Mouse (Mus musculus) granulocyte monocyte progenitor cell, adult 5-6 weeks (primary cell): ENCODE results near the gene Anapc13. TPM values are rescaled to one million over a fixed set of nuclear protein-coding genes. Genes with fewer than 3 reads are reported as not detected.

Source experiments
- ATAC-seq: replicated peaks from 2 replicates; pipeline ENCODE4 v1.8.0; 2016; ENCODE audit warnings: mild to moderate bottlenecking, moderate TSS enrichment, inconsistent platforms; ENCODE audit not compliant: poor library complexity, severe bottlenecking
- total RNA-seq, 2 experiments: library from RNA; stranded (forward) in 1 of 2; stranded (reverse) in 1 of 2; fragments of 200-712, 200-1000 nt in 1 of 2; fragments of >200 nt in 1 of 2; fragmentation: Nextera tagmentation in 1 of 2; gene quantifications; 2 replicates each; pipeline ENCODE4 v1.2.3; 2014 to 2017

Anapc13 gene
- total RNA-seq, 2 experiments from 2014 or later, result 120 to 222 TPM

DNA sequence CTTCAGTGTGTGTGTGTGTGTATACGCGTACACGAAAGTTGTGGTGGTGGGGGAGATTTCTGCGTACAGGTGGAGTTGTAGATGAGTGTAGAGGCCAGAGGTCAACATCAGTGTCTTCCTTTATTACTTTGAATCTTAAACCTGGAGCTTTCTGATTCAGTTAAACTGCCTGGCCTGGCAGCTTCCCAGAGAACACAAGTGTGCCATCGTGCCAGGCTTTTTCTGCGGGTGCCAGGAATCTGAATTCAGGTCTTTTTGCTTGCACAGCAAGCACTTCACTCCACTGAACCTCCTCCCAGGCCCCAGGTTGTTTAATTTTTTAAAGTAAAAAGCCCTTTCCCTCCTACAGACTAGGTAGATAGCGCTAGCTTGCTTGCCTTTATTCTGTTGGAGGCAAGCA, 1.3 kb downstream of the Anapc13 start:
- no peak for ATAC-seq

DNA sequence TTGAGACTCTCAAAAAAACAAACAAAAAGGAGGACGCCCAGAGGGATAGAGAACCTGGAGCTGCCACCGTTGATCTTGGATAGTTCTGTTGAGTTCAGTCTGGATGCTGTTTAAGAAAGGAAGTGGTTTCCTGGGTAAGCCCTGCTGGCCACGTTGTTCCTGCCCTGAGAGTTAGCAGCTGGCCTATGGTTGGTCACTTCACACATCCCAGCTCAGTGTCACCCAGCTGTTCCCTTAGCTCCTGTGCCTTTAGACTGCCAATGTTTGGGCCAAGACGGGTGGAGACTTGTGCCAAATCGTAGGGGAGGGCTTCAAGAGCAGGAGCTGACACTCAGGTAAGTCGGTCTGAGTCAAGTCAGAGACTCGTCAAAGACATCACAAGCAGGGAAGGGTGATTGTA, 3.0 kb downstream of the Anapc13 start:
- no peak for ATAC-seq

- ATAC-seq, result no peak
Observed at GRCm38 (mm10) chr9:102631589-102632147, 5.6 kb downstream of the Anapc13 start.

DNA sequence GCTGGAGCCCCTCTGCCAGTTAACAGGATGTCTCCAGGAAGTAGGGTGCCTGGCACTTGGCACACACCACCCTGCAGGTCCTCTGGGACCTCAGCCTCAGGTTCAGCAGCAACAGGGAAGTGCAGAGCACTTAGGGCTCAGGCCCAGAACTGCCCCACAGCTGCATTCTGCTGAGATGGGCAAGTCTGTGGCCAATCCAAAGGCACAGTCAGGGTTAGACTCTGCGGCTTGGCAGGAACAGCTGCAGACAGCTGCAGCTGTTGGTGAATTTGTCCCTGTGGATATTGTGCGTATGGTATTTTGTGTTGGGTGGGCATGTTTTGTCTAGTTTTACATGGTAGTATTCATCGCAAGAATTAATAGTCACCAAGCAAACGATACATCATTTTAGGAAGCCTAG, 6.1 kb downstream of the Anapc13 start:
- no peak for ATAC-seq

DNA sequence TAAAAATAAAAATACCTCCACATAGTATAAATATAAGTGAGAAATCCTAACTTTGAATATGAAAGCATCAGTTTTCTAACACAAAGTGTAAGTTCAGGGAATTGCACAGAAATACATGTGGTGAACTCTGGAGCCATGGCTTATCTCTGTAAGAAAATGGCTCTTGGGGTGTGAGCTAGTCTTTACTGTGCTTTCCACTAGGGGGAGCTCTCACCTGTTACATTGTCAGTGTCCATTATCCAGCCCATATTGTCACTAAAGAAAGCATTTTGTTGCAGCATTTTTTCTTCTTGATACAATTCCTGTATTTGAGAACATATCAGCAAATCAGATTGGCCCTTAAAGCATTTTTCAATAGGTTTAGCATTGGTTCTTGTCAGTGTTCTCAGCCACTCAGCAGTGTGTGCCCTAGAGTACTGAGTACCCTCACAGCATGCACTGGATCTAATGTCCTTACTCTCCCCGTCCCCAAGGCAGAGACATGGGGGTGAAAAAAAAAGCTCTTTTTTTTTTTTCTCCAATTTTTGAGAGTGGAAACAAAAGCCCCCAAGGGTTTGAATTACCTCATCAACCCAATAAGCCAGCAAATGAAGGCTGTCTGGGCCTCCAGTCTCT, 6.9 kb downstream of the Anapc13 start:
- ATAC-seq, result peak; percentile 77

GRCm38 (mm10) chr9:102634453-102634852, 8.4 kb downstream of the Anapc13 start:
- no peak for ATAC-seq

DNA sequence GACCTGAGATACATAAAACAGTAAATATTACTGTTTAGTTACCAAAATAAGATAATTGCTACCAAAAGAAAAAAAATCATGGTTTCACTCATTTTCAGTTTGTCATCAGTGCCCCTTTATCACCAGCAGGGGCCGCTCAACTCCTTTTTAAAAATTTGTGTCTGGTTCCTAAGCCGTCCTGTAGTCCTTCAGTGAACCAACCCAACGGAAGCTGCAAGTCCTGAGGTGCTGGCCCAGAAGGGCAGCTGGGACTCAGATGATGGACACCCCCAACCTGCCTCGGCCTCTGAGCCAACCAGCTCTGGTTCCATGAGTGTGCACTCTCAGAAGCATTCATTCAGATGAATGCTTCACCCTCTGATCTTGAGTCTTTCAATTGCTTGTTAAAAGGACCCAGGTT, 10.5 kb downstream of the Anapc13 start:
- ATAC-seq, result peak; percentile 83

GRCm38 (mm10) chr9:102637115-102637514, 11.0 kb downstream of the Anapc13 start:
- ATAC-seq, result no peak

DNA sequence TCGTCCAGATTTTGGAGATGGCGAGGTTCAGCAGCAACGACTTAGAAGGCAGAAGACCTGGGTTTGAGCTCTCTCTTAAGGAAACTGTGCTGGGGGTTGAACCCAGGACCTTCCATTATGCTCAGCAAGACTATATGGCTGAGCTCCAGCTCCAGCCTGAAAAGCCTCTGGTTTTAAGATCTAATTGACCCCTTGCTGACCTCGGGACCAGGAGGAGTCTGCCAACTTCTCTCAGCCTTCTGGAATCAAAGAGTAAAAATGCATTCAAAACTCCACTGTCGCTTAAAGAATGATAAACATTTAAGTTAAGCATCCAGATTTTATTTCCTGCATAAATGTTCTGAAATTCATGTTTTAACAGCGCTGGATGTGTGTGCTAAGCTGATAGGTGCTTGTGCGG, 12.9 kb downstream of the Anapc13 start:
- no peak for ATAC-seq

GRCm38 (mm10) chr9:102639510-102639909, 13.4 kb downstream of the Anapc13 start:
- no peak for ATAC-seq

DNA sequence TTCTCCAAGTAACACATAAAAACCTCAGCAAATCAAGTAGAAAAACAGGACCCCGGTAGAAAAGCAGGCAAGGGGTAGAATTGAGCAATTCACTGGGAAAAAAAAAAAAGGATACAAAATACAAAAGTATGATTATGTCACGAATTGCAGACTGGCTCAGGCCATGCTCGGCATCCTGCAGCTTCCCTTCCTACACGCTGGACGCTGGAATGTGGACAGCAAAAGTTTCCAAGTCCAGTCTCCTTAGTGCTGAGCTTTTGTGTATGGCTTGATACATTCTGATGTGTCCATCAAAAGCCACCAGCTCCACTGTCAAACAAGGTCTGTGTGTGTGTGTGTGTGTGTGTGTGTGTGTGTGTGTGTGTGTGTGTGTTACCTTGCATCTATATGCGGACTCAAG, 15.4 kb downstream of the Anapc13 start:
- no peak for ATAC-seq

DNA sequence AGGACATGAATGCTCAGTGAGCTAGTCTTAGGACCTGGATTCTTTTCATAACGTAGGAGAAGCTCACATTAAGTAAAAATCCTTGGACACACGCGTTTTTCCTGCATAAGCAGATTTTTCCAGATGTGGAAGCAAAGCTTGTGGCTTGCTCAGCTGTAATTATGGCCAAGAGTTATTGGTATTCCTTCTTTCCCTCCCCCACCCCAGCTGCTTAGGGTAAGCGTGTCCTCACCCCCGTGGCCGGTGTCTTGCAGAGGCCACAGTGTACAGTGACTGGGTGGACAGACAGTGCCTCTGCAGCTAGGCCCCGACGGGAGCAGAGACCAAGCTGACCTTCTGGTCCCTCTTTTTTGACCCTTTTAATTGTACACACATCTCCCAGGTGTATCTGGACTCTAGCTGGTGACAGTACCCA, 17.0 kb downstream of the Anapc13 start:
- no peak; the same call in 1 of the 2 replicates for ATAC-seq

GRCm38 (mm10) chr9:102643486-102644101, 17.5 kb downstream of the Anapc13 start:
- ATAC-seq, result no peak

GRCm38 (mm10) chr9:102645119-102645695, 19.1 kb downstream of the Anapc13 start:
- ATAC-seq, result no peak

DNA sequence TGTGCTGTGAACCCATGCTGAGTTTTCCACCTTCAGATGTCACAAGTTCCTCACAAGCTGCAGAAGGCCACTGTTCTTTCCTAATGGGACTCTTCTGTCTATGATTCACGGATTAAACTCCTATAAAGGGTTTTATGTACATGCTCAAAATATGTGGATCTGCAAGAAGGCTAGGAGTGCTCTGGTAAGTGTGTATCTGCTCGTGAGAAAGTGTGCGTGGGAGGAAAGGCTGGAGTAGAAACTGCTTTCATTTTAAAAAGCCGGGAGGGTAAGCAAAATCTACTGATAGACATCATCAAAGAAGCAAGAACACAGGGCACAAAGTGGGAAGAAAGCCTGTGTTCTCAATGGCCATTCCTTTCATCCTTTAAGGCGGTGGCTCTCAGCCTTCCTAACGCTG, 20.9 kb downstream of the Anapc13 start:
- ATAC-seq, result no peak

DNA sequence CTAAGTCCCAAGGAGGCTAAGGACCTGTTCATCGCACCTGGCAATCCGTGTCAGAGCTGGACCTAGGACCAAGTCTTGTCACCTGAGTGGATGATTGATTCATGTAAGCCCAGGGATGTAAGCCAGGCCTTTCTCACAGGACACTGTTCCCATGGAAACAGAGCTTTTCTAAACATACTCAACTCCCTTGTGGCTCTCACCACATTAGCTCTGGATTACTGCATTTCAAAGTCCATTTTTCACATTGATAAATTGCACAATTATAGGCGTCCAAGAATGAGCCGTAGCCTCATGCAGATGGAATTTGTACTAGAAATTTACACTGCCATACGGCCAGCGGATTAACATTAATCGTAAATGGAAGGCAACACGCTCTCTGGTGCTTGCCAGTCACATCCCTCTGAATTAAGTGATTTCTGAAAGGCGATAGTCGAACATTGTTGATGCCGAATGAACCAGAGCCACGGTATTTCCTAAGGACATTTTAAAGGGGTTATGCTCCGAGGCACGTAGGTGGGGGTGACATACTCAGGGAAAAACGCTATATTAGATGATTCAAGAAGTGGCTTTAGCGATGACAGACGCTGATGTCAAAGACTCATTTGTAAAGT, 23.9 kb downstream of the Anapc13 start:
- ATAC-seq, result no peak

- no peak for ATAC-seq
Observed at GRCm38 (mm10) chr9:102650637-102651036, 24.5 kb downstream of the Anapc13 start.

DNA sequence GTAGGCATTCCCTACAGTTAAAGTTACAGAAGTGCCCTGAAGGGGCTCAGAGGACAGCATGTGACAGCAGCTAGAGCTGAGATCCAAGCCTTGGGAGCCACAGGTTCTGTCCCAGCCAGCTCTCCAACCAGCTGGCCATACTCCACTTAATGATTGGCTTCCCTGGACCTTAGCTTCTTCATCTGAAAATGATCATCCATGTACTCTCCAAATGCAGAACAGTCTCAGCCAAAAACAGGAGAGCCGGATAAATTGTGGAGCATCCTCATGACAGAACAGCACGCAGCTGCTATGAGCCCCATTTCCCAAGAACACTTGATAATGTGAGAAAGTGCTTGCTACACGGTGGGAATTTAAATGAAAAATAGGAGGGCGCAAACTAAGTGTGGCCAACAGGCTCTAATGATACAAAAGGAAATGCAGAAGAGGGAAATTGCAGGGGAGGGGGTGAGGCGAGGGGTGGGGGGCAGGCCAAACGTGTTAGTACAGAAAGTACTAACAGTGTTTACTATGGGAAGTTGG, 25.2 kb downstream of the Anapc13 start:
- ATAC-seq, result no peak

GRCm38 (mm10) chr9:102656355-102657095, 30.4 kb downstream of the Anapc13 start:
- ATAC-seq, result no peak

DNA sequence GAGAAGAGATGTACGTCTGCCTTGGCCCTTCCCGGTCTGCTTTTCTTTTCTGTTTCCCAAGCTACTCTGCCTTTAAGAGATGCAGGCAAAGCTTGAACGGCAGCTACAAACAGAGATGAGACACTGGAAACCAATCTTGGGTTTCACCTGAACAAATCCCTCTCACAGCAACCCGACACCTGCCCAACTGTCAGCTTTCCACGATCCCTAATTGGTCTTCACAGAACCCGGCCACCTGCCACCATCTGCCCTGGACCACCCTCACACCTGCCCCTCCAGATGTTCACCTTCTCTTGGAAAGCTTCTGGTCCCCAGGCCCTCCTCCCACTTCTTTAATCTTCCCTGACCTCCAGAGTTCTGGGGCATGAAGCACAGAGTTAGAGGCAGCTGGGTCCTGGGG, 42.0 kb downstream of the Anapc13 start:
- ATAC-seq, result no peak
